Mouse (Mus musculus): ENCODE results near the gene Zfp575. TPM values are rescaled to one million over a fixed set of nuclear protein-coding genes. Genes with fewer than 3 reads are reported as not detected.
A peak's percentile ranks its signal among the peaks of the same experiment; 100 is the strongest.

The Zfp575 gene
- polyA plus RNA-seq, 1 experiment, result not detected

DNA sequence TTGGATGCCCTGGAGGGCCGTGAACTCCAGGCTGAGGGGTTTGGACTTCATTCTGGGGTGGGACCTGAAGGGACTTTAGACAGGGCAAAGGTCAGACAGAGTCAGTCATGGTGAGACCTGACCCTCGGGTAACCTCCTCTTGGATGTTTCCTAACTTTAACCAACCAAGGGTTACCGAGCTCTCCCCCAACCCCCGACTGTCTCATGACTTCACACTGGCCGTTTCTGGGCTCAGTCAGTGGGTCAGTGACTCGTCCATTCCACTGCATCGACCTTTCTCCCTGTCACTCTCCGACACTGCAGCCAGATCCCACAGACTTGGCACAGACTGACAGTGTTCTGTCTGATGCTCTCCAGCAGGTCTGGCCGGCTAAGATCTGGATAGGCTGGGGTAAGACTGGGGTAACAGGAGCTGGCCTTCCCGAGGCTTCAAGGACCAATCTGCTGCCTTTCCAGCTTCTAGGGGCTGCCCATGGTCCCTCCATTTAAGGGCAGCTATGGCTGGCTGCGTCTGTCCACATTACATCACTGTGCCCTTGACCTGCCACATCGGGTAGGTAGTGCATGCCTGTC lies 13.1 kb downstream of the Zfp575 start:
- Histone ChIP-seq H3K4me1 (ENCODE audit: control insufficient read depth, insufficient read depth, low read length) (no peaks in the 10 kb centered on the region), H3K27ac (ENCODE audit: insufficient read depth, low read depth, low read length) (no peak overlapping the region), H3K4me3 (ENCODE audit: insufficient read depth, low read depth, low read length) (no peak overlapping the region)
- no peak for TF ChIP-seq CTCF (IDR thresholded peaks at IDR 0.05; ENCODE audit: insufficient read depth, low read depth, low read length)
- TF ChIP-seq POLR2A (IDR thresholded peaks at IDR 0.05; ENCODE audit: insufficient read depth, low read depth, low read length), result no peak
- 62% methylated on average over 12 of the region's 12 CpGs for WGBS

DNA sequence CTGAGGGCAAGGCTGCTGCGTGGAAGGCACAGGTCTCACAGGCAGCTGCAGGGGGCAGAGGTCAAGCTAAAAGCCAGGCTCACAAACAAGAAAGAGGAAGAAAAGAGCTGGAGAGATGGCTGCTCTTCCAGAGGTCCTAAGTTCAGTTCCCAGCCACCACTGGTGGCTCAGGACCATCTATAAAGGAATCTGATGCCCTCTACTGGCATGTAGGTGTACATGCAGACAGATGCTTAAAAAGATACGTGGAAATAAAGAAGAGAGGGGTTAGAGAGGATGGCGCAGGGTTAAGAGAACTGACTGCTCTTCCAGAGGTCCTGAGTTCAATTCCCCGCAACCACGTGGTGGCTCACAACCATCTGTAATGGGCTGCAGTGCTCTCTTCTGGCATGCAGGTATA lies 15.0 kb downstream of the Zfp575 start:
- TF ChIP-seq POLR2A (IDR thresholded peaks at IDR 0.05; ENCODE audit: insufficient read depth, low read depth, low read length) (no peak), CTCF (IDR thresholded peaks at IDR 0.05; ENCODE audit: insufficient read depth, low read depth, low read length) (no peak)
- 62% methylated on average over 5 of the region's 5 CpGs for WGBS
- H3K4me3 ChIP-seq (ENCODE audit: insufficient read depth, low read depth, low read length), result no peak overlapping the region
- no peaks in the 10 kb centered on the region for H3K4me1 ChIP-seq (ENCODE audit: control insufficient read depth, insufficient read depth, low read length)
- H3K27ac ChIP-seq (ENCODE audit: insufficient read depth, low read depth, low read length), result no peak overlapping the region

DNA sequence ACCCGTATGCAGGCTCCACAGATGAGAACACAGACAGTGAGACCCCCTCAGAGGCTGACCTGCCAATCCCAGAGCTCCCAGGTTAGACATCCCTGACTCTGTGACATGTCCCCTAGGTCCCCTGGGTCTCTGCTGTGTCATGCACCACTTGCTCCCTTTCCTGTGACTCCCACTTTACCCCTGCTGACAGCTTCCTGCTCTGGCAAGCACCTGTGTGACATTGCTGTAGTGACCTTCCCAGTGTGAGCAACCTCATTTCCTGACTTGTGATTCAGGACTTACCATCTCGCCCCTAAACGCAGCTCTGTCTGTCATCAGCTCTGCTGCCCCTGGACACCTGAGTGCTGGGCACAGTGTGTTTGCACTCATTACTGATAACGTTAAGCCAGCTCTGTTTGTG lies 16.4 kb downstream of the Zfp575 start:
- TF ChIP-seq POLR2A (IDR thresholded peaks at IDR 0.05; ENCODE audit: insufficient read depth, low read depth, low read length) (no peak), CTCF (IDR thresholded peaks at IDR 0.05; ENCODE audit: insufficient read depth, low read depth, low read length) (no peak)
- 83% methylated on average over 4 of the region's 4 CpGs for WGBS
- Histone ChIP-seq H3K4me1 (ENCODE audit: control insufficient read depth, insufficient read depth, low read length) (no peaks in the 10 kb centered on the region), H3K27ac (ENCODE audit: insufficient read depth, low read depth, low read length) (no peak overlapping the region), H3K4me3 (ENCODE audit: insufficient read depth, low read depth, low read length) (no peak overlapping the region)

DNA sequence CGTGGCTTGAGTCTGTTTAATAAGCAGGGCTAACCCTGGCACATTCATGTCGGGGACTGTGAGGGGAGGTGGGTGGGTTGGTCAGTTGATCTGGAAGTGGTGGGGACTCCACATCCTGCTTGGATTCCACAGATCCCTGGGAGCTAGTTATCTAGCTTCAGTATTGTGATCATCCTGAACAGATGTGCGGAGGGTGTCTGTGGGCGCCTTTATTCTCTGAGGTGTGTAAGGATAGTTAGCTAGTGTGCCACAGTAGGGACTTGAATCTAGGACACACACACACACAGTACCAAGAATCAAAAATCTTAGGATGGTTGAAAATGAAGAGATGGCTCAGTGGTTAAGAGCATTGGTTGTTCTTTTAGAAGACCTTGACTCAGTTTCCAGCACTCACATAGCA lies 18.9 kb downstream of the Zfp575 start:
- H3K4me1 ChIP-seq (ENCODE audit: control insufficient read depth, insufficient read depth, low read length), result no peaks in the 10 kb centered on the region
- no peak overlapping the region for H3K27ac ChIP-seq (ENCODE audit: insufficient read depth, low read depth, low read length)
- H3K4me3 ChIP-seq (ENCODE audit: insufficient read depth, low read depth, low read length), result no peak overlapping the region
- WGBS, result 81% methylated on average over 4 of the region's 4 CpGs
- TF ChIP-seq CTCF (IDR thresholded peaks at IDR 0.05; ENCODE audit: insufficient read depth, low read depth, low read length) (no peak), POLR2A (IDR thresholded peaks at IDR 0.05; ENCODE audit: insufficient read depth, low read depth, low read length) (no peak)

DNA sequence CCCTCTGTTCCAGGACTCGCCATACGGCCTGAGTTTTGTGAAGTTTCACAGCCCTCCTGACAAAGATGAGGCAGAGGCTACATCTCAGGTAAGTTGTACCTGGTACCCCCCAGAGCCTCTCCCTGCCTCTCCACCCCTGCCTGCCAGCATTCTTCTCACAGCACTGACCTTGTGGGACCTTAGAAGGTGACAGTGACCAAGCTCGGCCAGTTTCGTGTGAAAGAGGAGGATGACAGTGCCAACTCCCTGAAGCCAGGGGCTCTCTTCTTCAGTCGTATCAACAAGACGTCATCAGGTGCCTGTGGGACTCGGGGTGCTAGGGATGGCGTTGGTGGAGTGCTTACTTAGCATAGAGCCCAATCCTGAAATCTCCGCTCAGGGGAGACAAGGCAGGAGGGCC lies 21.2 kb downstream of the Zfp575 start:
- H3K4me1 ChIP-seq (ENCODE audit: control insufficient read depth, insufficient read depth, low read length), result no peaks in the 10 kb centered on the region
- whole genome bisulfite sequencing, result 97% methylated on average over 9 of the region's 9 CpGs
- TF ChIP-seq POLR2A (IDR thresholded peaks at IDR 0.05; ENCODE audit: insufficient read depth, low read depth, low read length) (no peak), CTCF (IDR thresholded peaks at IDR 0.05; ENCODE audit: insufficient read depth, low read depth, low read length) (no peak)
- no peak overlapping the region for H3K4me3 ChIP-seq (ENCODE audit: insufficient read depth, low read depth, low read length)
- H3K27ac ChIP-seq (ENCODE audit: insufficient read depth, low read depth, low read length), result no peak overlapping the region

DNA sequence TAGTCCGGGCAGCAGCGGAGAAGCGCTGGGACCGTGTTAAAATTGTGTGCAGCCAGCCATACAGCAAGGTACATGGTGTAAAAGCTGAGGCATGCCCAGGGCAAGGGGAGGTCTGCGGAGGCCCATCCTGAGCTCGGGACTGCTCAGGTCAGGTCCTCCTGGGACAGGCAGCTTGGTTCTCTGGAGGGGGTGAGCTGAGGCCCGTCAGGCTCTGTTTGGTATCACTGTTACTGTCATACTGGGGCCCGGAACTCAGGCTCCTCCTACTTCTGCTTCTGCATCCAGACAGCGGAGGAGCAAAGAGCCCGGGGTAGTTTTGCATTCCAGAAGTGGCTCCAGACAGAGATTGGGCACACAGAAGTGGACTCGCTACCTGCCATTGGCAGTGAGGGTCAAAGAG lies 21.8 kb downstream of the Zfp575 start:
- H3K27ac ChIP-seq (ENCODE audit: insufficient read depth, low read depth, low read length), result no peak overlapping the region
- no peak overlapping the region for H3K4me3 ChIP-seq (ENCODE audit: insufficient read depth, low read depth, low read length)
- TF ChIP-seq POLR2A (IDR thresholded peaks at IDR 0.05; ENCODE audit: insufficient read depth, low read depth, low read length) (no peak), CTCF (IDR thresholded peaks at IDR 0.05; ENCODE audit: insufficient read depth, low read depth, low read length) (no peak)
- 93% methylated on average over 11 of the region's 11 CpGs for WGBS
- no peaks in the 10 kb centered on the region for H3K4me1 ChIP-seq (ENCODE audit: control insufficient read depth, insufficient read depth, low read length)

DNA sequence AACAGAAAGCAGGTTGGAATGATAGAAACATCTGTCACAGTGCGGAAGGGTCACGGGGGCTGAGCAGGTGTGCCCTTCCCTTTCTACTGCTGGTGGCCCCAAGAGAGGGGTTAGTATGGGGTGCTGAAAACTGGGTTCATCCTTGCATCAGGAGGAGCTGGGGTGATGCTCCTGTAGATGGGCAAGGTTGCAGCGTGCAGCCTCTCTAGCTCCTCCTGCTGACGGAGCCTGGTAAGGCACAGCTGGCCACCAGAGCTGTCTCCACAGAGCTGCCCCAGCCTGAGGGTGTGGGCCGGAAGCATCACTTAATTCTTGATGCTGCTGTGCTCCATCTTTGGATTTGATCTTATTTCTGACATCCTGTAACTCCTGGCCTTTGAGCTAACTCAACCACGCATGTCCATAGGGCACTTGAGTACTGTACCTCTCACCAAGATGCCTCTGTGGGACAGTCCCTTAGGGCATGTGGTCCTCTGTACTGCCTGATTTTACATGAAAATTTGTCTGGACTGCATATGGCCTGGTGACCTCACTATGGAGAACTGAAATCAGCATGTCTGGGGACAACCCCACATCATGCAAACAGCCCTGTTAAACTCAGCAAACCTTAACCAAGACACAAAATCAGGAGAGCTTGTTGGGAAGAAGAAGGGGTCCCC lies 22.7 kb downstream of the Zfp575 start:
- Histone ChIP-seq H3K27ac (ENCODE audit: insufficient read depth, low read depth, low read length) (no peak overlapping the region), H3K4me3 (ENCODE audit: insufficient read depth, low read depth, low read length) (no peak overlapping the region), H3K4me1 (ENCODE audit: control insufficient read depth, insufficient read depth, low read length) (no peaks in the 10 kb centered on the region)
- TF ChIP-seq CTCF (IDR thresholded peaks at IDR 0.05; ENCODE audit: insufficient read depth, low read depth, low read length) (peak; percentile 86), POLR2A (IDR thresholded peaks at IDR 0.05; ENCODE audit: insufficient read depth, low read depth, low read length) (no peak)
- 69% methylated on average over 6 of the region's 6 CpGs for WGBS

DNA sequence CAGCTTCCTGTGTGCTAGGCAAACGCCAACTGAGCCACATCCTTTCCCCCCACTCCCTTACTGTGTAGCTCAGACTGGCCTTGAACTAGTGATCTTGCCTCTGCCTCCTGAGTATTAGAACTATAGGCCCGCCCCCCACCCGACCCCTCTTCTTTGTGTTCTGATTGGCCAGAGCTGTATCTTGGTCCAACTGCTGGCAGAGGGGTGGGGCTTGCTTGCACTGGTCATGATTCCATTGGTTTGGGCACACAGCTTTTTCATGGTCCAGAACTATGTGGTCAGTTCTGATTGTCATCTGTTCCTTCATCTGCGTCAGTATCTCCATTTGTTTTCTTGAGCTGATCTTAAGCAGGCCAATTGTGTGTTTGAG lies 23.6 kb downstream of the Zfp575 start:
- no peaks in the 10 kb centered on the region for H3K4me1 ChIP-seq (ENCODE audit: control insufficient read depth, insufficient read depth, low read length)
- TF ChIP-seq POLR2A (IDR thresholded peaks at IDR 0.05; ENCODE audit: insufficient read depth, low read depth, low read length) (no peak), CTCF (IDR thresholded peaks at IDR 0.05; ENCODE audit: insufficient read depth, low read depth, low read length) (no peak)
- 88% methylated on average over 4 of the region's 4 CpGs for WGBS

DNA sequence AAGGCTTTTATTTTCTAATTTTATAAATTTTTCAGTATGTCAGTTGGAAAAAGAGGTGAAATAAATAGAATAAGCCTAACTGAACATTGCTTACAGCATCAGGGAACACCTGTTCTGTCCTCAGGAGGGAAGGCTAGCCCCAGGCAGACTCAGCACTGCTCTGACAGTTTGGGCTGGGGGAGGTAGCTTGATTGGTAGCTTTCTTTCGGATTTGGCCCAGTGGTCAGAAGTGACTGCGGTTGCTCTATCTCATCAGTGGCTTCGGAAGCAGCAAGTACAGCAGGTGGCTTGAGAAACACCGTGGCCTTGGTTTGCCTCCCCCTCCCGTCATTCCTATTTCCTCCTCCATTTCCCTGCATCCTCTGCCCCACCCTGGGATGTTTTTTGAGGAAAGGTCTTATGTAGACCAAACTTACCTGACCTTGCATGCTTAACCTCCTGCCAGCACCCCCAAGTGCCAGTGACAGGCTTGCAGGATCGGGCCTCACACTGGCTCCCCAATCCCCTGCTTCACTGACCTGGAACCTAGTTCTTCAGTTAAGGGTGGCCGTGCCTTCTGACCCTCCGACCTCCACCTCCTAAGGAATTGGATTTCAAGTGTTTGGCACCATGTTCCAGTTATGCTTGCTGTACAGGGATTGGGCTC lies 24.1 kb downstream of the Zfp575 start:
- no peak overlapping the region for H3K27ac ChIP-seq (ENCODE audit: insufficient read depth, low read depth, low read length)
- no peak for TF ChIP-seq CTCF (IDR thresholded peaks at IDR 0.05; ENCODE audit: insufficient read depth, low read depth, low read length)
- TF ChIP-seq POLR2A (IDR thresholded peaks at IDR 0.05; ENCODE audit: insufficient read depth, low read depth, low read length), result no peak
- H3K4me1 ChIP-seq (ENCODE audit: control insufficient read depth, insufficient read depth, low read length), result no peaks in the 10 kb centered on the region
- H3K4me3 ChIP-seq (ENCODE audit: insufficient read depth, low read depth, low read length), result no peak overlapping the region
- 96% methylated on average over 8 of the region's 8 CpGs for WGBS

More for the DNA sequence above, 23.6 kb downstream of the Zfp575 start:
- Histone ChIP-seq H3K4me3 (ENCODE audit: insufficient read depth, low read depth, low read length) (no peak overlapping the region), H3K27ac (ENCODE audit: insufficient read depth, low read depth, low read length) (no peak overlapping the region)

Measured in olfactory bulb, adult 2 months (tissue).